Mouse (Mus musculus): ENCODE results near the gene Stxbp4.

DNA sequence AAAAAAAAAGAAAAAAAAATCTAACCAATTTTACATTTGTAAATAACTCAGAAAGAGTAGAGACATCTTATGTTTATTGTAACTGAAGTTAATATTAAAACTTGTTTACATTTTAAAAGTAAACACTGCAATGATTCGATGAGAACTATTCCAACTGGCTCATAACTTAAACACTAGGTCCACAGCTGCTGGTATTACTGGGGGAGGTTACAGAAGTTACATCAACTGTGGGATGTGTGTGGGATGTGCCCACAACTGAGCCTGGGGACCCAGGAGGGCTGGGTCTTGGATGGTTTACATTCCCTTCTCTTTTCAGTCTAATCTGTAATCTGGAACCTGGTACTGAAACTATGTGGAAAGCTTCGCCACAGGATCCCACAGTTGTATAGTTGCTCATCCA lies 34.8 kb downstream of the Stxbp4 start:
- TF ChIP-seq POLR2A (IDR thresholded peaks at IDR 0.05; ENCODE audit: low read depth, low read length) (no peak), CTCF (IDR thresholded peaks at IDR 0.05; ENCODE audit: extremely low read depth, insufficient read length, insufficient replicate concordance, low read depth, low read length) (no peak)

Measured in small intestine, adult 2 months (tissue).